Mouse (Mus musculus): ENCODE data around the gene Ccnjl. TPM values are rescaled to one million over a fixed set of nuclear protein-coding genes. Genes with fewer than 3 reads are reported as not detected.

The Ccnjl gene
- polyA plus RNA-seq, 1 experiment from 2014 or later = 9.5 TPM

DNA sequence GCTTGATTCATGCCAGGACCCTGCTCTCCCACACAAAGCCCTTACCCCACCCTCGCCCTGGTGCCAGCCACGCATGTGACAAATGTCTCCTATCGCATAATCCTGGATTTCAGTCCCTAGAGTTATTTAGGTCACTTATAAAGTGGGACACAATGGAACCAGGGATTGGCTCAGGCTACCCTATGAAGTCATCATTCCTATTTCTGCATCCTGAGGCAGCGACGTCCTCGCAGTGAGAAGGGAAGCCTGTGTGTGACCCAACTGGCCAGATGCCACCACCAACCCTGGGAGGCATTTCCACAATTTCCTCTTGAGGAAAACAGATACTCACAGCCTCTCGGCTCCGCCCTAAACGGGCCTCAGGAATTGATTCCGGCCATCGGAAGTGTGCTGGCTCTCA, 41.0 kb downstream of the Ccnjl start:
- no peak overlapping the region for H3K4me2 ChIP-seq (ENCODE audit: low read depth, low read length)
- H3K9ac ChIP-seq (replicated peaks; ENCODE audit: low read depth, low read length) = no peak overlapping the region
- no peak overlapping the region for H3K27ac ChIP-seq (ENCODE audit: low read depth, low read length)
- no peaks in the 10 kb centered on the region for H3K36me3 ChIP-seq (ENCODE audit: control insufficient read depth, insufficient read depth, low read length)
- no peak overlapping the region for H3K4me3 ChIP-seq (ENCODE audit: low read depth, low read length)
- no peaks in the 10 kb centered on the region for H3K27me3 ChIP-seq (ENCODE audit: control insufficient read depth, insufficient read depth, low read length)
- no peaks in the 10 kb centered on the region for H3K9me3 ChIP-seq (ENCODE audit: control insufficient read depth, low read length)
- WGBS = 71% methylated on average over 11 of the region's 11 CpGs
- peaks cover 7% of the 10 kb centered on the region for H3K4me1 ChIP-seq (ENCODE audit: control insufficient read depth, insufficient read depth, low read length)
- ATAC-seq (ENCODE audit: low read depth) = 0 out of 2 replicates have a peak, but pooled peaks have one; percentile 41

DNA sequence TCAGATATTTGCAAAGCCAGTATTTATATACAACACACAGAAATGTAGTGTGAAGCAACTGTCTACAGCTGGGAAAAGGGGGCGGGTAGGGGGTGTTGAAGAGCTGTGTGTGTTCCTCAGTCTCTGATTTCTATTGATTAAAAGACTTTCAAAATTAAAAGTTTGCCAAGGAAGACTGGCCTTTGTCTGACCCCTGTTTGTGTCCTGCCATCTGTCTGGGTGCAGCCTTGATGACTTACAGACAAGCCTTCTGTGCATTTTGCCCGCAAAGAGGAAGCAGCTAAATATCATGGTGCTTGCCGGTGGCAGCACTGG, 46.4 kb downstream of the Ccnjl start:
- Histone ChIP-seq H3K4me2 (ENCODE audit: low read depth, low read length) (no peak overlapping the region; the same call in 1 of the 2 replicates), H3K9ac (replicated peaks; ENCODE audit: low read depth, low read length) (peak overlapping the region; percentile 26; the same call in 1 of the 2 replicates), H3K9me3 (ENCODE audit: control insufficient read depth, low read length) (no peaks in the 10 kb centered on the region), H3K36me3 (ENCODE audit: control insufficient read depth, insufficient read depth, low read length) (peaks cover 1% of the 10 kb centered on the region; the same call in 1 of the 2 replicates), H3K27me3 (ENCODE audit: control insufficient read depth, insufficient read depth, low read length) (no peaks in the 10 kb centered on the region), H3K27ac (ENCODE audit: low read depth, low read length) (peak overlapping the region; percentile 58), H3K4me1 (ENCODE audit: control insufficient read depth, insufficient read depth, low read length) (peaks cover 6% of the 10 kb centered on the region), H3K4me3 (ENCODE audit: low read depth, low read length) (no peak overlapping the region)
- ATAC-seq (ENCODE audit: low read depth) = no peak
- 23% methylated on average over 3 of the region's 3 CpGs for WGBS

DNA sequence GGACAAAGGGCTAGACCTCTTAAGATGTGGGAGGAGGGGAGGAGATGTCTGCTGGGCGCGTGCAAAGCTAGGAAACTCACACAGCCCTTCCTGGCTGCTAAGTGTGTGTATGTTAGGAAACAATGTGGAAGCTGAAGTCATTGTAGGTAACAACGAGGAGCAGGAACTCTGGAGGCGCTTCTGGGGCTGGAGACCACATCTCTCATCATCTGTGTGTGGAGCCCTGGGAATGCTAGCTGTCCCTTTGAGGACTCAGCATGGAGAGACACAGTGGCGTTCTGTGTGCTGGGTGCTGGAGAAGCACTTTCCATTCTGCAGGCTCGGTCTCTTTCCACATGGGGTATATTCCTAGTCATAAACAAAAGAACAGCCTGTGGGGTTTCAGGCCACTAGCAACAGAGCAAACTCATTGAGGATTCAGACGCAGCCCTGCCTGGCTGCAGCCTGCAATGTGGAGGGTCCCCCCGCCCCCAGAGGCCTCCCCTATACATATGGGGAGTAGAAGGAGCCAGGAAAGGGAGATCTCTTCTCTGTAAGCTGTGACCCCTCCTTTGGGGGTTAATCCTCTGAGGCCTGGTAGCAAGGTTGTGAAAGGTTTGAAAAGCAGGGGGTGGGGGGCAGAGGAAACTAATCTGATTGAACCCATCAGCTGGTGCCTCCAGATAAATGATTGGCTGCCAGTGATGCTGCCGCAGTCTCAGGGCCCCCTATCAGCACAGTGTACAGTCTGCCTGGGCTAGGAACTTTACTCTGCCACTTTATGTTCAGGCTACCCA, 47.0 kb downstream of the Ccnjl start:
- H3K4me1 ChIP-seq (ENCODE audit: control insufficient read depth, insufficient read depth, low read length) = peaks cover 6% of the 10 kb centered on the region
- WGBS = 12% methylated on average over 9 of the region's 9 CpGs
- H3K36me3 ChIP-seq (ENCODE audit: control insufficient read depth, insufficient read depth, low read length) = peaks cover 3% of the 10 kb centered on the region; the same call in 1 of the 2 replicates
- H3K4me2 ChIP-seq (ENCODE audit: low read depth, low read length) = no peak overlapping the region; the same call in 1 of the 2 replicates
- H3K9me3 ChIP-seq (ENCODE audit: control insufficient read depth, low read length) = no peaks in the 10 kb centered on the region
- peak overlapping the region; percentile 26; the same call in 1 of the 2 replicates for H3K9ac ChIP-seq (replicated peaks; ENCODE audit: low read depth, low read length)
- ATAC-seq (ENCODE audit: low read depth) = peak; percentile 78
- no peak overlapping the region for H3K4me3 ChIP-seq (ENCODE audit: low read depth, low read length)
- H3K27me3 ChIP-seq (ENCODE audit: control insufficient read depth, insufficient read depth, low read length) = no peaks in the 10 kb centered on the region
- peak overlapping the region; percentile 58 for H3K27ac ChIP-seq (ENCODE audit: low read depth, low read length)

DNA sequence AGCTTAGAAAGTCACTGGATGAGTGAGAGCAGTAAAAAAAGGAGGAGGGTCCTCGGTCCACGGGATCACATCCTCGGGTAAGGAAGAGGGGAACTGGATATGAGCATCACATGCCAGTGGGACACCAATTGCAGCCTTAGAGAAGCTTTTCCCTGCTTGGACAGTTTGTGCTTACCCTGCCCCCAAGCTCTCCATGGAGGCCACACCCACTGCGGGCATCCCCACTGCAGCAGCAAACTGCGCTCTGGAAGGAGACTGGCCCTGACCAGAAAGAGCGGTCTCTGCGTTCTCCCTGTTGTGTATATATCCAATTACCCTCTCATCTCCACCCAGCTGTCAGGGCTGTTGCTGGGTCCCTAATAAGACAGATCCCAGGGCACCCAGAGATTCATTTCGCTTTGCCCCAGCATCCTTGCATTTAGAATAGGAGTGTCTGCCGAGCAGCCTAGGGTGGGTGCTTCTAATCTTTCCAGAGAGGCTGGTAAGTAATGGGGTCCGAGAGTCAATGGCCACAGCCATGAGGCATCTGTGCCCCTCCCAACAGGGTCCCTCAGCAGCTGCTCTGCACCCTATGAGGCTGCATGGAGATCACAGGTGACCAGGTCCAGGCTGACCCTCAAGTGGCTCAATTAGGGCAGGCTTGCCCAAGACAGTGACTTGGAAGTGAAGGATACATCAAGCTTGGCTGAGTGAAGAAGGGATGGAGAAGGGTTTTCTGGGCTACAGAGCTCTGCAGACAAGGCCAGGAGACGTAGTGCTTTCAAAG, 49.3 kb downstream of the Ccnjl start:
- no peak overlapping the region for H3K27ac ChIP-seq (ENCODE audit: low read depth, low read length)
- H3K9me3 ChIP-seq (ENCODE audit: control insufficient read depth, low read length) = no peaks in the 10 kb centered on the region
- peaks cover 3% of the 10 kb centered on the region; the same call in 1 of the 2 replicates for H3K36me3 ChIP-seq (ENCODE audit: control insufficient read depth, insufficient read depth, low read length)
- H3K4me2 ChIP-seq (ENCODE audit: low read depth, low read length) = no peak overlapping the region
- H3K27me3 ChIP-seq (ENCODE audit: control insufficient read depth, insufficient read depth, low read length) = no peaks in the 10 kb centered on the region
- H3K4me3 ChIP-seq (ENCODE audit: low read depth, low read length) = no peak overlapping the region
- peak; percentile 32; the same call in 1 of the 2 replicates for ATAC-seq (ENCODE audit: low read depth)
- H3K9ac ChIP-seq (replicated peaks; ENCODE audit: low read depth, low read length) = no peak overlapping the region
- peaks cover 6% of the 10 kb centered on the region for H3K4me1 ChIP-seq (ENCODE audit: control insufficient read depth, insufficient read depth, low read length)
- WGBS = 66% methylated on average over 11 of the region's 11 CpGs

DNA sequence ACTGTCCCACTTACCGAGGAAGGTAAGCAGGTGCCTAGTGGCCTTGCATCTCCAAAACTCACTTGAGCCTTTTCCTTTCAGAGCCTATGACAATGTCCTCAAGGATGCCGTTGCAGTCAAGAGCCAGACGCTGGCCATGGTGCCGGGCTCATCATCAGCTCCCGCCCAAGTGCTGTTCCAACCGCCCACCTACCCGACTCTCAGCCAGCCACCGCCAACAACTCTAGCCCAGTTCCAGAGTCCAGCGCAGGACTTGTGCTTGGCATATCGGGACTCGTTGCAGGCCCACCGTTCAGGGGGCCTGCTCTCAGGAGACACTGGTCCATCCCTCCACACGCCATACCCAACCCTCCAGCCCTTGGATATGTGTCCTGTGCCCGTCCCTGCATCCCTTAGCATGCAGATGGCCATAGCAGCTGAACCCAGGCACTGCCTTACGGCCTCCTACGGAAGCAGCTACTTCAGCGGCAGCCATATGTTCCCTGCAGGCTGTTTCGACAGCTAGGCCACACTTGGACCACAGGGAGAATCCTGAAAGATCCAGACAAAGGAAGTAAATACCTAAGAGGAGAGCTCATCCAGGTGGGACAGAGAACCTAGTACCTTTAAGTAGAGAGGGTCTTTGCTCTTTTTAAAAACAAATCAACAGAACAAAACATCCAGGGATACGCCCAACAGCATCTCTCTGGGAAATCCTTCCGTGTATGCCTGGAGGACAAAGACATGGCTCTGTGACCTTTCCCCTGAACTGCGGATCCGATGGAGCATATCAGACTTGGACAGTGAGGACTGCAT, 56.8 kb downstream of the Ccnjl start:
- no peaks in the 10 kb centered on the region for H3K4me1 ChIP-seq (ENCODE audit: control insufficient read depth, insufficient read depth, low read length)
- no peak overlapping the region for H3K27ac ChIP-seq (ENCODE audit: low read depth, low read length)
- 91% methylated on average over 22 of the region's 22 CpGs for WGBS
- H3K4me2 ChIP-seq (ENCODE audit: low read depth, low read length) = no peak overlapping the region
- H3K9ac ChIP-seq (replicated peaks; ENCODE audit: low read depth, low read length) = no peak overlapping the region
- no peaks in the 10 kb centered on the region for H3K27me3 ChIP-seq (ENCODE audit: control insufficient read depth, insufficient read depth, low read length)
- H3K4me3 ChIP-seq (ENCODE audit: low read depth, low read length) = no peak overlapping the region
- H3K36me3 ChIP-seq (ENCODE audit: control insufficient read depth, insufficient read depth, low read length) = peaks cover 6% of the 10 kb centered on the region
- no peaks in the 10 kb centered on the region for H3K9me3 ChIP-seq (ENCODE audit: control insufficient read depth, low read length)
- no peak for ATAC-seq (ENCODE audit: low read depth)

DNA sequence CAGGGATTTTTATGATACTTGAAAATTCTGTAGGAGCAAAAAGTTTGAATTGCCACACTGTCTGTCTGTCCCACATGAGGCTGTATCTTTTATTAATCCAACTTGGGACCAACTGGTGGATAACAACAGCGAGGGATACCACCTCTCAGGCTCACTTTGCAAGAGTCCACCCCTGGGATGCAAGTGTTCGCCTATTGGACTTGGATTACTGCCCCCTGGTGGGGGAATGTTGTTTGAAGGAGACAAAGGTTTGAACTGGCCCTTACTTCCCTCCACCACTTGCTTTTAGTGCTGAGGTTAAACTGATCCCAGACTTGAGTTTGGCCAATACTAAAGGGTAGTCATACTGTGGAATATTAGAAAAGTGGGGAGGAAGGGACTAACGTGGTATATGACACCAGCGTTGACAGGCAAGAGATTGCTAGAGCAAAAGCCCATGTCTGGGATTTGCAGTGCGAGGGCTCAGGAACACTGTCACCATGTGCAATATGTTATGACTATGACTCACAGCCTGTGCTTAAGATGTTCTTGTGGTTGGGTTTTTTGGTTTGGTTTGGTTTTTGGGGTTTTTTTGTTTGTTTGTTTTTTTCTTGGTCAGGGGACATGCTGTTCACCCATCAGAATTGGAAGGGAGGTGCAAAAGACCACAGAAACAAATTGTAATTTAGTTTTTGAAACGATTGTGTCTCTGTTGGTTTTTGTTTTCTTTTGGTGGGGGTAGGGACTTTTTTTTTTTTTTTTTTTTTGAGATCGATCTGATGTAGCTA, 57.9 kb downstream of the Ccnjl start, which contains the start of gene 4933415A04Rik:
4933415A04Rik (plus strand) TSS at position 717 of the 767 bp plus-strand sequence.
- Histone ChIP-seq H3K27ac (ENCODE audit: low read depth, low read length) (no peak within 1 kb of the TSS), H3K4me3 (ENCODE audit: low read depth, low read length) (no peak within 1 kb of the TSS), H3K4me1 (ENCODE audit: control insufficient read depth, insufficient read depth, low read length) (no peaks in the 10 kb centered on the region), H3K4me2 (ENCODE audit: low read depth, low read length) (no peak within 1 kb of the TSS), H3K9ac (replicated peaks; ENCODE audit: low read depth, low read length) (no peak within 1 kb of the TSS), H3K27me3 (ENCODE audit: control insufficient read depth, insufficient read depth, low read length) (no peaks in the 10 kb centered on the region), H3K9me3 (ENCODE audit: control insufficient read depth, low read length) (no peaks in the 10 kb centered on the region), H3K36me3 (ENCODE audit: control insufficient read depth, insufficient read depth, low read length) (peaks cover 6% of the 10 kb centered on the region)
- no peak for ATAC-seq (ENCODE audit: low read depth)
- 78% methylated on average over 7 of the region's 7 CpGs for WGBS

DNA sequence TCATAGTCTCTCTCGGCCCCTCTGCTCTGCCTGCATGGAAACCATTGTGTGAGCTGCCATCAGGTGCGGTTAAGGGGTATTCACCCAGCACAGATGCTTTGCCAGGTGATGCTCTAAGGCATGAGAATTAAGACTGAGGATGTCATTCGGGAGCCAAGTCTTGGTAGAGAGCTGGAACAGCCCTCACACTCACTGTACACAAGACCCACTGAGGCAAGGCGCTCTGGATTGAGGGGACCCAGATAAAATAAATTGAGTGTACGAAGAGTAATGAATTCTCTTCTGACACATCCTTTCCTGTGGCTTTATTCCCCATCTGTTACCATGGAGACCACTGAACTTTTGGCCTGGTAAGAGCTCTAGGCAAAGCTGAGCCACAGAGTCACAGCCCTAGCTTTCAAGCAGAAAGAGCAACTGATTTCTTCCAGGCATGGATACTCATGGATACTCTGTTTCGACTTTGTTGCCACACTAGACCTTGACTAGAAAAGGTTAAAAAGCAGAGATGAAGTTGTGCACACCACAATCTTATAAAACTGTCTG, 61.0 kb downstream of the Ccnjl start:
- Histone ChIP-seq H3K27ac (ENCODE audit: low read depth, low read length) (no peak overlapping the region), H3K27me3 (ENCODE audit: control insufficient read depth, insufficient read depth, low read length) (no peaks in the 10 kb centered on the region), H3K4me3 (ENCODE audit: low read depth, low read length) (no peak overlapping the region), H3K4me2 (ENCODE audit: low read depth, low read length) (no peak overlapping the region), H3K4me1 (ENCODE audit: control insufficient read depth, insufficient read depth, low read length) (no peaks in the 10 kb centered on the region), H3K9me3 (ENCODE audit: control insufficient read depth, low read length) (no peaks in the 10 kb centered on the region), H3K36me3 (ENCODE audit: control insufficient read depth, insufficient read depth, low read length) (peaks cover 6% of the 10 kb centered on the region), H3K9ac (replicated peaks; ENCODE audit: low read depth, low read length) (no peak overlapping the region)
- ATAC-seq (ENCODE audit: low read depth) = peak; percentile 14; the same call in 1 of the 2 replicates
- 39% methylated on average over 6 of the region's 6 CpGs for WGBS

DNA sequence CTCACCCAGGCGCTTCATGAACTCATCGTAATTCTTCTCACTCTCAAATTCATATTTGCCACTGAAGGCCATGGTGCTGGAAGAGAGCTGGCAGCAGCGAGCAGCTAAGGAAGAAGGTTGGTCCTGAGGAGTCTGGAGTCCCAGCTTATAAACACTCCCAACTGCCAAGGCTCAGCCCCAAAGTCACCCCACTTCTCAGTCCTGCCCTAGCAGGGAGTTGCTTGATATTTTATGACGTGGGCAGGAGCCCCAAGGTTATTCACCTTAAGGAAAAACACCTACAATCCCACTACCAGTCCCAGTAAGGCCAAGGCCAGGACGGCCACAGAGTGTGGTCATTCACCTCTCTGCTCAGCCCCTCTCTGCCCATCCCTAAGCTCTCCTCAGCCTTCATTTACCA, 72.9 kb downstream of the Ccnjl start, which contains the start of gene Fabp6:
Fabp6 (minus strand) TSS at position 101 of the 400 bp plus-strand sequence.
- no peak within 1 kb of the TSS for H3K27ac ChIP-seq (ENCODE audit: low read depth, low read length)
- WGBS = 90% methylated on average over 5 of the region's 5 CpGs
- no peaks in the 10 kb centered on the region for H3K36me3 ChIP-seq (ENCODE audit: control insufficient read depth, insufficient read depth, low read length)
- H3K4me3 ChIP-seq (ENCODE audit: low read depth, low read length) = no peak within 1 kb of the TSS
- no peak for ATAC-seq (ENCODE audit: low read depth)
- H3K4me2 ChIP-seq (ENCODE audit: low read depth, low read length) = no peak within 1 kb of the TSS
- H3K9ac ChIP-seq (replicated peaks; ENCODE audit: low read depth, low read length) = no peak within 1 kb of the TSS
- no peaks in the 10 kb centered on the region for H3K4me1 ChIP-seq (ENCODE audit: control insufficient read depth, insufficient read depth, low read length)
- H3K9me3 ChIP-seq (ENCODE audit: control insufficient read depth, low read length) = no peaks in the 10 kb centered on the region
- no peaks in the 10 kb centered on the region for H3K27me3 ChIP-seq (ENCODE audit: control insufficient read depth, insufficient read depth, low read length)

Measured in neural tube, embryonic 14.5 days (tissue).